Mouse (Mus musculus) intestine, embryonic 15.5 days (tissue): ENCODE measurements around the gene Isyna1. TPM values are rescaled to one million over a fixed set of nuclear protein-coding genes. Genes with fewer than 3 reads are reported as not detected.

Source experiments
- ATAC-seq: fragments of 200-750 bp; cut with Nextera tagmentation; 2 replicates; pipeline ENCODE4 v1.8.0; 2017; ENCODE audit warnings: moderate TSS enrichment, moderate library complexity
- H3K27ac ChIP-seq: fragments of 300-500 bp; sonication (generic); 2 replicates; pipeline ENCODE4 v1.5.1; 2015; ENCODE audit warnings: mild to moderate bottlenecking, inconsistent platforms
- H3K27me3 ChIP-seq: fragments of 300-500 bp; sonication (generic); replicated peaks from 2 replicates; pipeline ENCODE4 v1.6.1; 2015; ENCODE audit warnings: inconsistent platforms
- H3K36me3 ChIP-seq: fragments of 300-500 bp; sonication (generic); 2 replicates; pipeline ENCODE4 v1.6.1; 2015; ENCODE audit warnings: inconsistent platforms
- H3K4me1 ChIP-seq: fragments of 300-500 bp; sonication (generic); replicated peaks from 2 replicates; pipeline ENCODE4 v1.6.1; 2015; ENCODE audit warnings: inconsistent platforms
- H3K4me2 ChIP-seq: fragments of 300-500 bp; sonication (generic); replicated peaks from 2 replicates; pipeline ENCODE4 v1.6.1; 2015; ENCODE audit warnings: mild to moderate bottlenecking, inconsistent platforms
- H3K4me3 ChIP-seq: fragments of 300-500 bp; sonication (generic); replicated peaks from 2 replicates; pipeline ENCODE4 v1.5.1; 2015; ENCODE audit warnings: inconsistent platforms
- H3K9ac ChIP-seq: fragments of 300-500 bp; sonication (generic); 2 replicates; pipeline ENCODE4 v1.6.1; 2015; ENCODE audit warnings: inconsistent platforms
- H3K9me3 ChIP-seq: fragments of 300-500 bp; sonication (generic); 2 replicates; pipeline ENCODE4 v1.6.1; 2016; ENCODE audit warnings: inconsistent platforms
- WGBS: fragments of 180-500 bp; shearing (Covaris S2); methylation state at CpG from one replicate; pipeline ENCODE4 v1.1.7; 2015; 5-methylcytosine and 5-hydroxymethylcytosine counted together
- polyA plus RNA-seq: library from polyadenylated mRNA; unstranded; fragments of >200 nt; fragmentation: Nextera tagmentation; extraction: Ambion mirVana; gene quantifications from 2 replicates; pipeline ENCODE4 v1.2.1, GENCODE M21; 2015

The Isyna1 gene
- polyA plus RNA-seq, 1 experiment from 2014 or later = 123 TPM

DNA sequence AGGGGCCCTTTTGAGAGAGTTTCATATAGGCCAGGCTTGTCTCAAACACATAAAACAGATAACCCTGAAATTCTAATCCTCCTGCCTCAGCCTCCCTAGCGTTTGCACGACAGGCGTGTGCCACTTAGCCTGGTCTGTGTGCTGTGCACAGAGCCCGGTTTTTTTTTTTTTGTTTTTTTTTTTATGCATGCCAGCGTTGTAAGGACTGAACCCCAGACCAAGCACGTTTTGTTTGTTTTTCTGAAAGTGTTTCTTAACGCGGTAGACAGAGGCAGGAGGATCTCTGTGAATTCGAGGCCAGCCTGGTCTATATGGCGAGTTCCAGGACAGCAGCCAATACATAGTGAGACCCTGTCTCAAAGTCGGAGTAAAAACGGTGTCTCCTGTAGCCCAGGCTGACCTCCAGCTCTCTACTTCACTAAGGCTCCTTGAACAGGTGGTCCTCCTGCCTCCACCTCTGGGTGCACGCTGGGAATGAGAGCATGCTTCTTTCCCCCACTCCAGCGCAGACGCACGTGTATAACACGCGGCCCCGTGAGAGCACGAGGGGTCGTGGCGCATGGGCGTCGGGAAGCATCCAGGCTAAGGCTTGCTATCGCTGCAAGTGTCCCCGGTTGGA is 14.7 kb downstream of the Isyna1 start, which contains the start of gene Ssbp4:
Gene Ssbp4, minus strand, starts transcription at position 124 of the 619 bp plus-strand sequence.
- peaks cover 31% of the 10 kb centered on the region for H3K4me1 ChIP-seq
- H3K27me3 ChIP-seq = no peaks in the 10 kb centered on the region
- no peaks in the 10 kb centered on the region for H3K36me3 ChIP-seq
- peak within 1 kb of the TSS; percentile 79 for H3K4me3 ChIP-seq
- peak within 1 kb of the TSS; percentile 98 for H3K4me2 ChIP-seq
- ATAC-seq = peak; percentile 2
- H3K9me3 ChIP-seq = no peaks in the 10 kb centered on the region
- peak within 1 kb of the TSS; percentile 89 for H3K9ac ChIP-seq
- 5% methylated on average over 26 of the region's 26 CpGs for WGBS
- H3K27ac ChIP-seq = peak within 1 kb of the TSS; percentile 96

GRCm38 (mm10) chr8:70609368-70609848 is 15.2 kb downstream of the Isyna1 start:
- Histone ChIP-seq H3K4me3 (peak overlapping the region; percentile 79), H3K27me3 (no peaks in the 10 kb centered on the region), H3K9ac (peak overlapping the region; percentile 64), H3K36me3 (no peaks in the 10 kb centered on the region), H3K4me1 (peaks cover 31% of the 10 kb centered on the region), H3K27ac (peak overlapping the region; percentile 96), H3K4me2 (peak overlapping the region; percentile 98), H3K9me3 (no peaks in the 10 kb centered on the region)
- peak; percentile 68 for ATAC-seq
- WGBS = 0% methylated on average over 37 of the region's 39 CpGs

DNA sequence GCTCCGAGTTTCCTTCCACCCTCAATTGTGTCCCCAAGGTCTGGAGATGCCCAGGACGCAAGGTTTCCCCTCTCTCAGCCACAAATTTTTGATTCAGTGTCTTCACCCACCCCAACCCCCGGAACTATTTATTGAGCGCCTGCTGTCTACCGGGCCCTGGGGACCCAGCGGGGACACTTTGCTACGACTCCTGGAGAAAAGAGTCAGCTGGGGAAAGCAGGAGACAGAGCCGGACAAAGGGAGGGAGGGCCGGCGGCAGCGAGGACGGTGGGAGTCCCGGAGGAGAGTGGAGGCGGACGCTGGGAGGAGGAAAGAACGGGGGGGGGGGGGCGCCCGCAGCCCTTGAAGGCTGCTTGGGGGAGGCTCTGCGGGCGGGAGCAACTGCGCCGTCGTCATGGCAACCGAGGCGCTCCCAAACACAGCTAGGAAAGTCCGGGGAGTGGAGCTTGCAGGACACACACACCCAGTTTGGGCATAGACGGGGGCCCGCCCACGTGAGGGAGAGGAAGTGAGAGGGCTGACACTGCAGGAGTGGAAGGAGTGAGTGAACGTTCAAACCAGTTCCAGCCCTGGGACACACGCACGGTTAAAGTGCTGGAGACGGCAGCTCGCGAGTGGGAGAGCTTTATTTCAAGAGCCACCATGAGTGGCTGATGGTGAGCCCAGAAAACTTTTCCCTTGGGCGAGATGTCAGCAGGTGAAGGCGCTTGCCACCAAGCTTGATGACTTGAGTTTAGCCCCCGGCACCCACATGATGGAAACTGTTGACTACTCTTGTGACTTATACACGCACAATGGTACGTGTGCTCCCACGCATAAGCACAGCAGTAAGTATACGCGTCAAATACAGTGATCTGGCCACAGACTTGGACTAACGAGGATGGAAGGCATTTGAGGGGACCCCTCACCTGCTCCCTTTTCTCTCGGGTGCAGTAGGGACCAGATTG is 15.9 kb downstream of the Isyna1 start:
- no peaks in the 10 kb centered on the region for H3K36me3 ChIP-seq
- peak overlapping the region; percentile 79 for H3K4me3 ChIP-seq
- peak overlapping the region; percentile 98 for H3K4me2 ChIP-seq
- ATAC-seq = peak; percentile 63
- H3K27me3 ChIP-seq = no peaks in the 10 kb centered on the region
- peaks cover 31% of the 10 kb centered on the region for H3K4me1 ChIP-seq
- H3K9ac ChIP-seq = peak overlapping the region; percentile 64
- under 1% methylated on average over 44 of the region's 45 CpGs for WGBS
- no peaks in the 10 kb centered on the region for H3K9me3 ChIP-seq
- peak overlapping the region; percentile 96 for H3K27ac ChIP-seq

DNA sequence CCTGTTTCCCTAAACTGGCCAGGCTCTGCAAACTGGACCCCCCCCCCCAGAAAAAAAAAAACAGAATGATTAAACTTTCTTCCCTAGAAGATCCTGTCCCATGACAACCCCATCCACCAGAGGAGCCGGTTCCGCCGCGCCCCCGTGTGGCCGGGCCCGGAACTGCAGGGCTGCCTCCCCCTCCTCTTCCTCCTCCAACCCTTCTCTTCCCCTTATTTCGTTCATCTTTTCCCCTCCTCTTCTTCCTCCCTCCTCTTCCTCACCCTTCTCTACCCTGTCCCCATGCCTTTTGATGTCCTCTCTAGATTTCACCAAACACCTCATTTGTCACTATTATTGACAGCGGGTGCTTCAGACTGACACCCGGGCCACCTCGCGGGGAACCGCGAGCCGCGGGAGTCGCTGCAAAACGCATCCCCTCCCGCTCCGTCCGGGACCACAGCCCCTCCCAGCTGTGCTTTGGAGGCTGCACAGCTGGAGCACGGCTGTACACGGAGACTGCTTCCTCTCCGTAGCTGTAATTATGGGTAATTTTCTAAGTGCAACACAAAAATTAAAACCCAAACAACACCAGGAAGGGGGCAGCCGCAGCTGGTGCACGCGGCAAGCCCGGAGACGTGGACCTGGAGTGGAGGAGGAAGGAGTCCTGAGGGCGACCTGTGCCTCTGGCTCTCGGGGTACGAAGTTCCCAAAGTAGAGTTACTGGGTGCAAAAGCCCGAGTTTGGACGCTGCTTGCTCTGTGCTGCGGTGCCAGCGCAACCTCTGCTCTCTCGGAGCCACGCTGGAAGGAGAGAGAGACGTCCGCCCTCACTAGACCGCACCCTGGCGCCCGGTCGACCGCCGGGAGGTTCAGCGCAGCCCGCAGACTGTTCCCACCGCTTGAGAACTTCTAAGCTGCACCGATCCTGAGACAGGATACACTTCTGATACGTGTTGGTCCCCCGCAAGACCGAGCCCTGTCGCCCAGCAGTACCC is 16.9 kb downstream of the Isyna1 start:
- peaks cover 29% of the 10 kb centered on the region for H3K4me1 ChIP-seq
- WGBS = under 1% methylated on average over 54 of the region's 54 CpGs
- ATAC-seq = peak; percentile 14
- H3K36me3 ChIP-seq = no peaks in the 10 kb centered on the region
- H3K9me3 ChIP-seq = no peaks in the 10 kb centered on the region
- peak overlapping the region; percentile 79 for H3K4me3 ChIP-seq
- peak overlapping the region; percentile 98 for H3K4me2 ChIP-seq
- peak overlapping the region; percentile 62 for H3K9ac ChIP-seq
- H3K27ac ChIP-seq = peak overlapping the region; percentile 96
- H3K27me3 ChIP-seq = no peaks in the 10 kb centered on the region

GRCm38 (mm10) chr8:70611849-70612248 is 17.7 kb downstream of the Isyna1 start:
- ATAC-seq = 0 out of 2 replicates have a peak, but pooled peaks have one; percentile 0
- Histone ChIP-seq H3K27me3 (no peaks in the 10 kb centered on the region), H3K9ac (peak overlapping the region; percentile 62), H3K27ac (peak overlapping the region; percentile 81), H3K4me3 (peak overlapping the region; percentile 79), H3K36me3 (no peaks in the 10 kb centered on the region), H3K9me3 (no peaks in the 10 kb centered on the region), H3K4me2 (peak overlapping the region; percentile 98), H3K4me1 (peaks cover 29% of the 10 kb centered on the region)
- under 1% methylated on average over 6 of the region's 6 CpGs for WGBS

- Histone ChIP-seq H3K27me3 (no peaks in the 10 kb centered on the region), H3K27ac (no peak overlapping the region)
- no peak for ATAC-seq
Observed at GRCm38 (mm10) chr8:70613763-70614162, 19.6 kb downstream of the Isyna1 start.

GRCm38 (mm10) chr8:70614469-70614868 is 20.3 kb downstream of the Isyna1 start:
- H3K27me3 ChIP-seq = no peaks in the 10 kb centered on the region
- no peak overlapping the region for H3K4me3 ChIP-seq
- peaks cover 8% of the 10 kb centered on the region for H3K4me1 ChIP-seq
- no peak overlapping the region for H3K4me2 ChIP-seq
- no peak overlapping the region for H3K9ac ChIP-seq
- no peaks in the 10 kb centered on the region for H3K36me3 ChIP-seq
- ATAC-seq = no peak
- no peak overlapping the region for H3K27ac ChIP-seq
- H3K9me3 ChIP-seq = no peaks in the 10 kb centered on the region
- 67% methylated on average over 5 of the region's 5 CpGs for WGBS

More at GRCm38 (mm10) chr8:70613763-70614162, 19.6 kb downstream of the Isyna1 start:
- 9% methylated on average over 1 of the region's 1 CpGs for WGBS
- H3K9me3 ChIP-seq = no peaks in the 10 kb centered on the region
- H3K4me2 ChIP-seq = no peak overlapping the region
- H3K4me1 ChIP-seq = peaks cover 15% of the 10 kb centered on the region
- no peak overlapping the region for H3K9ac ChIP-seq
- no peaks in the 10 kb centered on the region for H3K36me3 ChIP-seq
- H3K4me3 ChIP-seq = no peak overlapping the region

DNA sequence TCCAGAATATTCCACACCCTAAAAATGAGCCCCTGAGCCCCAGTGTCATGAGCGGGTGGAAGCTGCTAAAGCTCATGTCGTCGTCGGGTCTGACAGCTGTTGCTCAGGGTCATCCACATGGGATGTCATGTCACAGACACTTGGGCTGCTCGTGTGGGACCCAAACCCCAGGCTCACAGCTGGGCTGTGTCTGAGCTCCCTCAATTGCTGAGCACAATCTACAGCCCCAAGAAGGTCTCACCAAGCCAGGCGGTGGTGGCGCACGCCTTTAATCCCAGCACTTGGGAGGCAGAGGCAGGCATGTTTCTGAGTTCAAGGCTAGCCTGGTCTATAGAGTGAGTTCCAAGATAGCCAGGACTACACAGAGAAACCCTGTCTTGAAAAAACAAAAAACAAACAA is 21.1 kb downstream of the Isyna1 start:
- Histone ChIP-seq H3K4me1 (peaks cover 5% of the 10 kb centered on the region), H3K27me3 (no peaks in the 10 kb centered on the region), H3K27ac (no peak overlapping the region), H3K4me3 (no peak overlapping the region), H3K4me2 (no peak overlapping the region), H3K9ac (no peak overlapping the region), H3K36me3 (no peaks in the 10 kb centered on the region), H3K9me3 (no peaks in the 10 kb centered on the region)
- ATAC-seq = no peak
- WGBS = 85% methylated on average over 8 of the region's 8 CpGs

DNA sequence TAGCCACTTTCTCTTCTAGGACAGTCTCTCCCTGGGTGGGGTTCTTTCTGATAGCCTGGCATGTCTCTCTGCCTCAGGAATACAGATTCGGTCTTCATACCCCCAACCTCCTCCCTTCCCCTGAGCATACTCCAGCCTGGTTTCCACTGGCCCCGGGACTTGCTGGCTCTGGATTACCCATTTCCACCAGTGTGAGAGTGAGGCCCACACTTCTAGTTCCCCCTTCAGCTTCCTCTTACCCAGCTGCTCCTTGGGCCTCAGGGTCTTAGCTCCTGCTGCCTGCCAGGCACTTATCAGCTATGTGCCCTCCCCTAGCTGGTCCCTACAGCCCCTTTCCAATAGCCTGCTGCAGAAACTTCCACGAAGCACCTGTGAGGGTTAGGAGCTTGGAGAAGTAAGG is 21.7 kb downstream of the Isyna1 start, which contains the start of gene Lrrc25:
Gene Lrrc25, plus strand, starts transcription at position 262 of the 400 bp plus-strand sequence.
- no peaks in the 10 kb centered on the region for H3K9me3 ChIP-seq
- H3K9ac ChIP-seq = no peak within 1 kb of the TSS
- 84% methylated on average over 3 of the region's 3 CpGs for WGBS
- no peak within 1 kb of the TSS for H3K27ac ChIP-seq
- ATAC-seq = no peak
- no peak within 1 kb of the TSS for H3K4me3 ChIP-seq
- no peaks in the 10 kb centered on the region; the same call in 1 of the 2 replicates for H3K4me1 ChIP-seq
- H3K36me3 ChIP-seq = no peaks in the 10 kb centered on the region
- no peak within 1 kb of the TSS for H3K4me2 ChIP-seq
- no peaks in the 10 kb centered on the region for H3K27me3 ChIP-seq

- Histone ChIP-seq H3K9me3 (no peaks in the 10 kb centered on the region), H3K36me3 (no peaks in the 10 kb centered on the region), H3K4me3 (no peak overlapping the region), H3K4me2 (no peak overlapping the region), H3K27ac (no peak overlapping the region), H3K9ac (no peak overlapping the region), H3K4me1 (no peaks in the 10 kb centered on the region; the same call in 1 of the 2 replicates), H3K27me3 (no peaks in the 10 kb centered on the region)
- ATAC-seq = no peak
- WGBS = 57% methylated on average over 11 of the region's 11 CpGs
Observed at GRCm38 (mm10) chr8:70616645-70617044, 22.5 kb downstream of the Isyna1 start.

GRCm38 (mm10) chr8:70617985-70618384 is 23.8 kb downstream of the Isyna1 start:
- Histone ChIP-seq H3K4me2 (no peak overlapping the region), H3K4me3 (no peak overlapping the region), H3K27me3 (no peaks in the 10 kb centered on the region), H3K27ac (no peak overlapping the region), H3K36me3 (no peaks in the 10 kb centered on the region), H3K9ac (no peak overlapping the region), H3K4me1 (no peaks in the 10 kb centered on the region; the same call in 1 of the 2 replicates), H3K9me3 (no peaks in the 10 kb centered on the region)
- no peak for ATAC-seq
- WGBS = 83% methylated on average over 11 of the region's 11 CpGs
